Mouse (Mus musculus) forebrain, postnatal 0 days (tissue): Measurements from ENCODE around the gene Nox1. TPM values are rescaled to one million over a fixed set of nuclear protein-coding genes. Genes with fewer than 3 reads are reported as not detected.
A peak's percentile ranks its signal among the peaks of the same experiment; 100 is the strongest.

Experiments
- ATAC-seq: fragments of 200-750 bp; cut with Nextera tagmentation; 2 replicates; pipeline ENCODE4 v1.8.0; 2017; ENCODE audit warnings: mild to moderate bottlenecking, moderate library complexity
- DNase-seq: peaks from one replicate; pipeline ENCODE4 v3.0.0-alpha.2; 2015
- H3K27ac ChIP-seq: fragments of 300-500 bp; sonication (generic); 2 replicates; pipeline ENCODE4 v1.5.1; 2014; ENCODE audit warnings: low read depth, mild to moderate bottlenecking, antibody characterized with exemption, low read length, moderate library complexity, mixed read lengths
- H3K27me3 ChIP-seq: fragments of 300-500 bp; sonication (generic); 2 replicates; pipeline ENCODE4 v1.6.1; 2014; ENCODE audit warnings: mild to moderate bottlenecking, low read length, mixed read lengths; ENCODE audit not compliant: insufficient read depth
- H3K36me3 ChIP-seq: fragments of 300-500 bp; sonication (generic); 2 replicates; pipeline ENCODE4 v1.6.1; 2014; ENCODE audit warnings: mild to moderate bottlenecking, moderate library complexity; ENCODE audit not compliant: insufficient read depth
- H3K4me1 ChIP-seq: fragments of 300-500 bp; sonication (generic); 2 replicates; pipeline ENCODE4 v1.6.1; 2014; ENCODE audit warnings: antibody characterized with exemption; ENCODE audit not compliant: insufficient read depth
- H3K4me2 ChIP-seq: fragments of 300-500 bp; sonication (generic); 2 replicates; pipeline ENCODE4 v1.6.1; 2014; ENCODE audit warnings: low read depth, mild to moderate bottlenecking, moderate library complexity
- H3K4me3 ChIP-seq: fragments of 300-500 bp; sonication (generic); 2 replicates; pipeline ENCODE4 v1.5.1; 2014; ENCODE audit warnings: low read depth, low read length, mixed read lengths
- H3K9ac ChIP-seq: fragments of 300-500 bp; sonication (generic); 2 replicates; pipeline ENCODE4 v1.6.1; 2014; ENCODE audit warnings: mild to moderate bottlenecking
- H3K9me3 ChIP-seq: fragments of 300-500 bp; sonication (generic); 2 replicates; pipeline ENCODE4 v1.6.1; 2016; ENCODE audit warnings: low read length
- CTCF ChIP-seq: sonication (generic); IDR thresholded peaks from 2 replicates; pipeline ENCODE4 v1.5.1; 2016; ENCODE audit warnings: antibody characterized with exemption, control low read depth, low read depth
- WGBS: fragments of 180-500 bp; shearing (Covaris S2); extraction: QIAGEN DNeasy Blood & Tissue Kit; methylation state at CpG from one replicate; pipeline ENCODE4 v1.1.7; 2014; 5-methylcytosine and 5-hydroxymethylcytosine counted together
- microRNA-seq, 2 experiments: library from miRNA; unstranded; fragments of <30 nt; microRNA quantifications; one replicate each; pipeline ENCODE4; 2016
- polyA plus RNA-seq: library from polyadenylated mRNA; unstranded; fragments of >200 nt; fragmentation: Nextera tagmentation; extraction: Ambion mirVana; gene quantifications from 2 replicates; pipeline ENCODE4 v1.2.1, GENCODE M21; 2015
- total RNA-seq: library from RNA; depleted of rRNA; stranded (reverse); fragments of >200 nt; gene quantifications from 2 replicates; pipeline ENCODE4 v1.2.3, GENCODE M21; 2014; rRNA removed

Gene Nox1
- total and polyA plus RNA-seq, 2 experiments from 2014 or later = not detected

DNA sequence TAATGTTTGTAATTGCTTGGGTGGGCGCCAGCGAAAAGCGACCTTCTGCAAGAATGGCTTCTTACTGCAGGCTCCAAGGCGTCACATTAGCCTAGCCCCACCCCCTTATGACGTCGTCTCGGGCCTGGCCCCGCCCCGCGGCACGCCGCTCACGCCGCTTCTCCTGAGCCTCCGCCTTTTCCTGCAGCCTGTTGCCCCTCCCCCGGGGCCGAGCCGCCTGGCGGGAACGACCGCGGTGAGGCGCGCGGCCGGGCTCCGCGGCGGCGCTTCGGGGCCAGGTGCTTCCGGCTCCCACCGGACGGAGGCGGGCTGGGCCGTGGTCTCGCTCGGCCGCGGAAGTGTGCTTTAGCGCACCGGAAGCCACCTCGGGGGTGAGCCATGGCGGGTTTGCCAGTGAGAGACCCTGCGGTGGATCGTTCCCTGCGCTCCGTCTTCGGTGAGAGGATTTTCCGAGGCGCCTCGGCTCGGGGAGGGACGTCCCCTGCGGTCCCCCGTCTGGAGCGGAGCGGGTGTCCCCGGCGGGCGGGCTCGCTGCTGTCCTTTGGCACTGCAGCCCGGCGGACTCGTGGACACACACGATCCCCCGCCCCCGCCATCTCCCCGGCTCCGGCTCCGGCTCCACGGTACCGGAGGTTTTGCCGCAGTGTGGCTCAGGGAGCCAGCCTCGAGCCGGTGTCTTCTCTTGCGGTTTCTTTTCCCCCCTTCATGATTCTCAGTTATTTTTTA is 162.6 kb downstream of the Nox1 start, which contains the start of gene Cstf2:
Cstf2 (plus strand) TSS at position 201 of the 726 bp plus-strand sequence.
- Histone ChIP-seq H3K27ac (peak within 1 kb of the TSS; percentile 88), H3K36me3 (no peaks in the 10 kb centered on the region), H3K4me3 (peak within 1 kb of the TSS; percentile 54), H3K9ac (peak within 1 kb of the TSS; percentile 64), H3K9me3 (no peaks in the 10 kb centered on the region), H3K4me1 (no peaks in the 10 kb centered on the region), H3K27me3 (no peaks in the 10 kb centered on the region), H3K4me2 (peak within 1 kb of the TSS; percentile 42)
- DNase-seq (peak; percentile 93), ATAC-seq (peak; percentile 98)
- WGBS = 36% methylated on average over 70 of the region's 77 CpGs
- TF ChIP-seq CTCF = peak; percentile 29

DNA sequence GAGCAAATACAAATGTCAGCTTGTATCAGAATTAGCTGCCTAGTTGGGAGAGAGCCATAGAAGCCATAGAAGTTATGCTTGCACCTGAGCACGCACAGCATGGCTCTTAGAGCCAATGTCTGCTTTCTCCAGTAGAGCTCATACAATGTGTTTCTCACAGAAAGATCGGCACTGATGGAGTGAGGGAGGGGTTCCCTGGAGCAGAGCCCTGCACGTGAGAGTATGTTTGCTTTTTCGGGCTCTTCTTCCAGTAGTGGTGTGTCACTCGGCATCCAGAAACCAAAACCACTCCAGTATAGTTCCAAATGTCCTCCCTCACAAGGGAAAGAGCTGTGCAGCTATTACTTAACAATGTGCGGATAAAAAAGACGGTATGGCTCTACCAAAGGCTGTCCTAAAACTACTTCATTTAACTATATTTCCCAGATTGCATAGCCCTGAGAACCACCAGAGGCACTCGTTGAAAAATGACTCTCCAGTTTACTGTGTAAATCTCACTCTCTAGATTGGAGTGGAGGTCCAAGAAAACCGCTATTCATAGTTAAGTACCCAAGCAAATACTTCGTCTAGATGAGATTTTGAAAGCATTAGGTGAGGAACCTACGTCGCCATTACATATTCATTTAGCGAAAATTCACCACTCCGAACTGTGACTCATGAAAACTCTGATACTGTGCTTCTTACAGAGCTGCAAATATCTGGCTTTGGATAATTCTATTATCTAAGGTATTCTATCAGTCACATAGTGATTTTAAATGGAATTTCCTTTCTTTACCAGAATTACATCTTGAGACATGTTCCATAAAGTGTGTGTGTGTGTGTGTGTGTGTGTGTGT is 163.5 kb downstream of the Nox1 start:
- Histone ChIP-seq H3K27me3 (no peaks in the 10 kb centered on the region), H3K9me3 (no peaks in the 10 kb centered on the region), H3K9ac (0 out of 2 replicates have a peak overlapping the region, but pooled peaks have one; percentile 3), H3K27ac (peak overlapping the region; percentile 88), H3K4me1 (no peaks in the 10 kb centered on the region), H3K4me2 (peak overlapping the region; percentile 39), H3K36me3 (no peaks in the 10 kb centered on the region), H3K4me3 (peak overlapping the region; percentile 54)
- WGBS = 66% methylated on average over 14 of the region's 14 CpGs
- no peak for TF ChIP-seq CTCF
- peak; percentile 9 for DNase-seq
- ATAC-seq = peak; percentile 5; the same call in 1 of the 2 replicates

DNA sequence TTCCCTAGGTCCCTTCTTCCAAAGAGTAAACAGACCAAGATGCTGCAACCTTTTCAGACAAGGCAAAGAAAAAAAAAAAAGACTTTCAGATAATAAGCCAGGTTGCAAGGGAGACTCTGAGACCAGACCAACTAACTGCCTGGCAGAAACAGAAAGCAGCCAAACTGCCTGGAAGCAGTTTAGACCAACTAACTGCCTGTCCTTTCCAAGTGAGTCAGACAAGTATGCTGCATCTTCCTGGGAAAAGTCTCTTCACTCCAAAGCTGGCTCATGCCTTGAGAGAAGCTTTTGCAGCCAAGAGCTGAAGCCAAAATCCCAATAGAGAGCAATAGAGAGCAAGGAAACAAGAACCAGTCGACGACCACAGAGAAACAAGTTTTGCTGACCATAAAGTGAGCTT is 164.9 kb downstream of the Nox1 start:
- Histone ChIP-seq H3K4me3 (no peak overlapping the region), H3K4me2 (no peak overlapping the region), H3K4me1 (no peaks in the 10 kb centered on the region), H3K27ac (no peak overlapping the region), H3K9me3 (no peaks in the 10 kb centered on the region), H3K36me3 (no peaks in the 10 kb centered on the region), H3K27me3 (no peaks in the 10 kb centered on the region), H3K9ac (no peak overlapping the region)
- no peak for TF ChIP-seq CTCF
- ATAC-seq (no peak), DNase-seq (peak; percentile 8)
- 76% methylated on average over 2 of the region's 2 CpGs for WGBS

DNA sequence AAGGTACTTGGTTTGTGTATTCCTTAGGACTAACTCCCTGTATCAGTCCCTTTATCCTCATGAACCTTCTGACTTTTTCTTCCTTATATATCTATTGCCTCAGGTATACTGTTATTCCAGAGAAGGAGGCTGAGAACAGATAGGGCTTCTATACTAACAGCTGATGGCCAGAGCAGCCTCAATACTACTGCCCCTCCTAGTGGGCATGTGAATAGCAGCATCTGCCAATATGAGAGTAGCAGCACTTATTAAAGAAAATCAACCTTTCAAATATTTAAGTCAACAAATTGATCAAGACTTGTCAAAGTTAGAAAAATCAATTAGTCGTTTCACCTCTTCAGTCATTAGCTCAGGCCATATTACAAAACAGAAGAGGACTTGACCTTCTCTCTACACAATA is 172.8 kb downstream of the Nox1 start:
- TF ChIP-seq CTCF = no peak
- Histone ChIP-seq H3K27ac (no peak overlapping the region), H3K4me3 (no peak overlapping the region), H3K9ac (no peak overlapping the region), H3K4me2 (no peak overlapping the region), H3K36me3 (no peaks in the 10 kb centered on the region), H3K4me1 (no peaks in the 10 kb centered on the region), H3K9me3 (no peaks in the 10 kb centered on the region), H3K27me3 (no peaks in the 10 kb centered on the region)
- no peak for ATAC-seq
- WGBS = 67% methylated on average over 1 of the region's 1 CpGs
- DNase-seq = no peak

Small RNA genes lying within 50 kb of the gene (microRNA-seq; reads per million reads assigned to microRNA genes)
- 0.39 to 0.61 reads per million in 2 experiments for gene Mir3112

Other genes starting within 250 kb of the Nox1 start
- 0.86 and 1.1 TPM in 2 replicates for gene Sytl4, start 240.1 kb downstream of the Nox1 start, total RNA-seq
- gene Sytl4, start 240.1 kb downstream of the Nox1 start, polyA plus RNA-seq = 0.34 and 0.41 TPM in 2 replicates
- 72.6 and 79.4 TPM in 2 replicates for gene Cstf2, start 162.8 kb downstream of the Nox1 start, total RNA-seq
- 30.8 and 38.3 TPM in 2 replicates for gene Cstf2, start 162.8 kb downstream of the Nox1 start, polyA plus RNA-seq
- 0.10 and 0.15 TPM in 2 replicates for gene Xkrx, start 59.9 kb downstream of the Nox1 start, total RNA-seq
- 0.52 and 0.61 TPM in 2 replicates for gene Xkrx, start 59.9 kb downstream of the Nox1 start, polyA plus RNA-seq
- gene Arl13a, start 34.5 kb downstream of the Nox1 start, total RNA-seq = not detected in 2 replicates
- not detected in 2 replicates for gene Arl13a, start 34.5 kb downstream of the Nox1 start, polyA plus RNA-seq
- 5.5 and 5.6 TPM in 2 replicates for gene Trmt2b, start 55.0 kb upstream of the Nox1 start, total RNA-seq
- 3.1 and 3.3 TPM in 2 replicates for gene Trmt2b, start 55.0 kb upstream of the Nox1 start, polyA plus RNA-seq
- 201 and 218 TPM in 2 replicates for gene Tmem35a, start 73.3 kb upstream of the Nox1 start, total RNA-seq
- gene Tmem35a, start 73.3 kb upstream of the Nox1 start, polyA plus RNA-seq = 111 and 133 TPM in 2 replicates
- gene Cenpi, start 86.1 kb upstream of the Nox1 start, total RNA-seq = 2.8 TPM in 2 replicates
- 3.2 and 3.5 TPM in 2 replicates for gene Cenpi, start 86.1 kb upstream of the Nox1 start, polyA plus RNA-seq
- gene Drp2, start 182.6 kb upstream of the Nox1 start, total RNA-seq = 35.6 and 38.2 TPM in 2 replicates
- gene Drp2, start 182.6 kb upstream of the Nox1 start, polyA plus RNA-seq = 6.7 and 10.1 TPM in 2 replicates